Mouse (Mus musculus): ENCODE measurements around the gene Wdr25. TPM values are rescaled to one million over a fixed set of nuclear protein-coding genes. Genes with fewer than 3 reads are reported as not detected.

Gene Wdr25
- total and polyA plus RNA-seq, 3 experiments = 8.7 to 10.8 TPM; not detected in 1

- Histone ChIP-seq H3K9me3 (replicated peaks; ENCODE audit: insufficient read depth, low read length) (no peaks in the 10 kb centered on the region), H3K79me2 (ENCODE audit: control insufficient read depth, insufficient read depth, low read length, poor library complexity) (no peaks in the 10 kb centered on the region), H3K4me3 (ENCODE audit: control insufficient read depth in 1 of 2, insufficient read depth in 1 of 2, low read depth in 2 of 2, low read length in 2 of 2) (no peak overlapping the region), H3K27ac (ENCODE audit: control insufficient read depth, low read depth, low read length) (no peak overlapping the region), H3K36me3 (ENCODE audit: control insufficient read depth in 1 of 2, insufficient read depth in 2 of 2, low read length in 2 of 2) (no peaks in the 10 kb centered on the region), H3K27me3 (ENCODE audit: control insufficient read depth in 1 of 2, insufficient read depth in 2 of 2, low read length in 2 of 2) (no peaks in the 10 kb centered on the region), H3K4me1 (ENCODE audit: control insufficient read depth in 1 of 2, insufficient read depth in 2 of 2, low read length in 2 of 2) (no peaks in the 10 kb centered on the region), H3K9ac (ENCODE audit: control insufficient read depth, low read depth, low read length, poor library complexity, severe bottlenecking) (no peak overlapping the region)
- DNase-seq (ENCODE audit: low read depth, low spot score) = no peak
- TF ChIP-seq POLR2AphosphoS5 (IDR thresholded peaks at IDR 0.05; ENCODE audit: borderline replicate concordance, low read depth, low read length) (no peak), RCOR1 (IDR thresholded peaks at IDR 0.05; ENCODE audit: low read depth, low read length) (no peak), SIN3A (IDR thresholded peaks at IDR 0.05; ENCODE audit: low read length) (no peak), TBP (IDR thresholded peaks at IDR 0.05; ENCODE audit: low read depth, low read length) (no peak), KAT2A (conservative IDR thresholded peaks at IDR 0.05; ENCODE audit: low read depth, low read length) (no peak), BHLHE40 (IDR thresholded peaks at IDR 0.05; ENCODE audit: borderline replicate concordance, low read depth, low read length) (no peak), MAZ (IDR thresholded peaks at IDR 0.05; ENCODE audit: low read depth, low read length) (no peak), HCFC1 (IDR thresholded peaks at IDR 0.05; ENCODE audit: low read depth, low read length) (no peak), ZKSCAN1 (IDR thresholded peaks at IDR 0.05; ENCODE audit: low read depth, low read length) (no peak), E2F4 (IDR thresholded peaks at IDR 0.05; ENCODE audit: borderline replicate concordance, low read depth, low read length) (no peak)
These were observed 78.0 kb downstream of the Wdr25 start for GRCm38 (mm10) chr12:108971446-108971845.

DNA sequence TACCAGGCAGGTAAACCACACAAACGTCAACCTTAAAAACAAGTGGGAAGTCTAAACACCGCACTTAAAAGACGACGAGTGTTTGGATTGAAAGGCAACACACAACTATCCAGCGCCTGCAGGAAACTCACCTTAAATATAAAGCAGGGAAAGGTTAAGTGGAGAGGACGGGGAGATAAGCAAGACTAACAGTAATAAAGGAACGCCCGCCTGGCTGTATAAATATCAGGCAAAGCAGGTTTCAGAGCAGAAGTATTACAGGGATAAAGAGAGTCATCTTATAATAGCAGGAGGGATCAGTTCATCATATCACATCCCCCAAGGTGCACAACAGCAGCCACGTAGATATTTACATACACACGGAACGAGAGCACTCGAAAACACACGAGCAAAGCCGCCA, 78.8 kb downstream of the Wdr25 start:
- H3K27ac ChIP-seq (ENCODE audit: control insufficient read depth, low read depth, low read length) = no peak overlapping the region
- H3K4me3 ChIP-seq (ENCODE audit: control insufficient read depth in 1 of 2, insufficient read depth in 1 of 2, low read depth in 2 of 2, low read length in 2 of 2) = no peak overlapping the region
- no peaks in the 10 kb centered on the region for H3K4me1 ChIP-seq (ENCODE audit: control insufficient read depth in 1 of 2, insufficient read depth in 2 of 2, low read length in 2 of 2)
- no peaks in the 10 kb centered on the region for H3K36me3 ChIP-seq (ENCODE audit: control insufficient read depth in 1 of 2, insufficient read depth in 2 of 2, low read length in 2 of 2)
- DNase-seq (ENCODE audit: low read depth, low spot score) = no peak
- no peaks in the 10 kb centered on the region for H3K79me2 ChIP-seq (ENCODE audit: control insufficient read depth, insufficient read depth, low read length, poor library complexity)
- TF ChIP-seq BHLHE40 (IDR thresholded peaks at IDR 0.05; ENCODE audit: borderline replicate concordance, low read depth, low read length) (no peak), RAD21 (IDR thresholded peaks at IDR 0.05; ENCODE audit: low read depth, low read length) (no peak), ETS1 (IDR thresholded peaks at IDR 0.05; ENCODE audit: low read depth, low read length) (no peak), GATA1 (IDR thresholded peaks at IDR 0.05; ENCODE audit: low read depth, low read length) (no peak)
- no peak overlapping the region for H3K9ac ChIP-seq (ENCODE audit: control insufficient read depth, low read depth, low read length, poor library complexity, severe bottlenecking)
- H3K9me3 ChIP-seq (replicated peaks; ENCODE audit: insufficient read depth, low read length) = no peaks in the 10 kb centered on the region
- no peaks in the 10 kb centered on the region for H3K27me3 ChIP-seq (ENCODE audit: control insufficient read depth in 1 of 2, insufficient read depth in 2 of 2, low read length in 2 of 2)

DNA sequence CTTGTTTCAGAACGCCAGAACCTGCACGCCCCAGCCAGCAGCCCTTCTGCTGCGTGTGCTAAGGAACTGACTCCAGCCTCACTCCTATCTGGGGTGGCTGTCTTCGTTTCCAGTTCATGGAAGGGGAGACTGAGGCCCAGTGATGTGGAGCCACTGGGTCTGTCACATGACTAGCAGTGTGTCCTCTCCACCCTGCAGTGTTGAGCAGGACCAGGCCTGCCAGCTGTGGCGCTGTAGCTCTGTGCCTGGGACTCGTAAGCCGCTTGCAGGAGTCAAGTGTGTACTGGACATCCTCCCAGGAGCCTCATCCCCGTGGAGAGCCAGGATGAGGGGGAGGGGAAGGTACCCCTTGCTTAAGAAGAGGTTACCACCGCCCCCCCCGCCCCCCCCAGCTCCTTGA, 86.5 kb downstream of the Wdr25 start:
- no peak overlapping the region for H3K9ac ChIP-seq (ENCODE audit: control insufficient read depth, low read depth, low read length, poor library complexity, severe bottlenecking)
- no peak overlapping the region for H3K27ac ChIP-seq (ENCODE audit: control insufficient read depth, low read depth, low read length)
- no peaks in the 10 kb centered on the region for H3K36me3 ChIP-seq (ENCODE audit: control insufficient read depth in 1 of 2, insufficient read depth in 2 of 2, low read length in 2 of 2)
- H3K4me1 ChIP-seq (ENCODE audit: control insufficient read depth in 1 of 2, insufficient read depth in 2 of 2, low read length in 2 of 2) = no peaks in the 10 kb centered on the region
- H3K27me3 ChIP-seq (ENCODE audit: control insufficient read depth in 1 of 2, insufficient read depth in 2 of 2, low read length in 2 of 2) = no peaks in the 10 kb centered on the region
- H3K9me3 ChIP-seq (replicated peaks; ENCODE audit: insufficient read depth, low read length) = no peaks in the 10 kb centered on the region
- H3K79me2 ChIP-seq (ENCODE audit: control insufficient read depth, insufficient read depth, low read length, poor library complexity) = no peaks in the 10 kb centered on the region
- no peak for TF ChIP-seq BHLHE40 (IDR thresholded peaks at IDR 0.05; ENCODE audit: borderline replicate concordance, low read depth, low read length)
- TF ChIP-seq MXI1 (IDR thresholded peaks at IDR 0.05; ENCODE audit: low read depth, low read length) = no peak
- TF ChIP-seq JUND (IDR thresholded peaks at IDR 0.05; ENCODE audit: low read depth, low read length) = no peak
- TF ChIP-seq ETS1 (IDR thresholded peaks at IDR 0.05; ENCODE audit: low read depth, low read length) = no peak
- TF ChIP-seq HCFC1 (IDR thresholded peaks at IDR 0.05; ENCODE audit: low read depth, low read length) = no peak
- no peak for TF ChIP-seq CTCF (IDR thresholded peaks at IDR 0.05 in 2 of 3, conservative IDR thresholded peaks at IDR 0.05 in 1 of 3; ENCODE audit: control insufficient read depth in 1 of 3, insufficient read depth in 1 of 3, low read depth in 2 of 3, low read length in 3 of 3, poor library complexity in 1 of 3, severe bottlenecking in 1 of 3)
- DNase-seq (ENCODE audit: low read depth, low spot score) = no peak
- H3K4me3 ChIP-seq (ENCODE audit: control insufficient read depth in 1 of 2, insufficient read depth in 1 of 2, low read depth in 2 of 2, low read length in 2 of 2) = no peak overlapping the region
